Mouse (Mus musculus): ENCODE results near the gene Rundc3a. TPM values are rescaled to one million over a fixed set of nuclear protein-coding genes. Genes with fewer than 3 reads are reported as not detected.

Gene Rundc3a
- total RNA-seq (2015; ENCODE audit: low replicate concordance) (3.1 TPM in 1 of 2 replicates, not detected in the other), total RNA-seq (2017; ENCODE audit: low replicate concordance) (2.7 and 7.5 TPM in 2 replicates)

DNA sequence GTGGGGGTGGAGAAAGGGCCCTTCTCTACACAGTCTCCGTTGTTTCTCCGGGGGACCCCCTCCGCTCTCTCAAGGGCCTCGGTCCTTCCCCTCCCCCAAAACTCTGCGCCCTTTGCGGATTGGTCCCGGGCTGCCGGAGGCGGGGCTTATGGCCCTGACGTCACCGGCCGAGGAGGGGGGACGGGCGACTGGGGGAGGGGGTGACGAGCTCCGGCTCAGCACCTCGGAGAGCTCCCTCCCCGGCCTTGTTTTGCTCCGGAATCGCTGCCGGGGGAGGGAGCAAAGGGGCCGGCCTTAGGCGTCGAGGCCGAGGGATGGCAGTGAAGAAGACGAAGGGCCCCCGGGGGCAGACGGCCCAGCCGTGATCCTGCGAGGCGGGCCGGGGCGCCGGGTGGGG, at the start of gene Rundc3a:
TSS of gene Rundc3a (plus strand) at position 166 of the 397 bp plus-strand sequence.
- no peak for ATAC-seq (replicated peaks; ENCODE audit: low FRiP score, poor library complexity, severe bottlenecking)

DNA sequence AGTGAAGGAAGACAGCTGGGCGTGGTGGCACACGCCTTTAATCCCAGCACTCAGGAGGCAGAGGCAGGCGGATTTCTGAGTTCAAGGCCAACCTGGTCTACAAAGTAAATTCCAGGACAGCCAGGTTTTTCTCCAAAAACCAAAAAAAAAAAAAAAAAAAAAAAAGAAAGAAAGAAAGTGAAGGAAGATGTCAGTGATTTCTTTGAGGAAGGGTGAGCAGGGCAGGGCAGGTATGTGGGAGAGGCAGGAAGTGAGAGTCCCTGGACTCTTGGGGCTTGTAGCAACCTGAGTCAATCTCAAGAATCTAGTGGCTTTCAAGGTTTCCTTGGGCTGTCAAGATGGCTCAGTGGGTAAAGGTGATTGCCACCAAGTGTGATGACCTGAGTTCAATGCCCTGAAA, 48.7 kb upstream of the Rundc3a start:
- ATAC-seq (replicated peaks; ENCODE audit: low FRiP score, poor library complexity, severe bottlenecking) = no peak

DNA sequence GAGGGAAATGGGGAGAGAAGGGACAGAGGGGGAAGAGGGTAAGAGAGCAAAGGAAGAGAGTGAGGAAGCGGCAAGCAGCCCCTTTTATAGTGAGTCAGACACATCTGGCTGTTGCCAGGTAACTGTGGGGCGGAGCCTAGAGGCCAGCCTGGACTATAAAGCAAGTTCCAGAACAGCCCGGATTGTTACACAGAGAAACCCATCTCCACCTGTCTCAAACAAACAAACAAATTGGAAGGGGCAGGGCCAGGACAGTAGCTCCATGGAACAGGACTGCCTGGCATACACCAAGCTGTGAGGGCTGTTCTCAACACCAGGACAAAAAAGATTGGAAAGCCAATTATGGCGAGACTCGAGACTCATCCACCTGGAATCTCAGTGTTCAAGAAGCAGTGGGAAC, 46.3 kb upstream of the Rundc3a start:
- no peak for ATAC-seq (replicated peaks; ENCODE audit: low FRiP score, poor library complexity, severe bottlenecking)

DNA sequence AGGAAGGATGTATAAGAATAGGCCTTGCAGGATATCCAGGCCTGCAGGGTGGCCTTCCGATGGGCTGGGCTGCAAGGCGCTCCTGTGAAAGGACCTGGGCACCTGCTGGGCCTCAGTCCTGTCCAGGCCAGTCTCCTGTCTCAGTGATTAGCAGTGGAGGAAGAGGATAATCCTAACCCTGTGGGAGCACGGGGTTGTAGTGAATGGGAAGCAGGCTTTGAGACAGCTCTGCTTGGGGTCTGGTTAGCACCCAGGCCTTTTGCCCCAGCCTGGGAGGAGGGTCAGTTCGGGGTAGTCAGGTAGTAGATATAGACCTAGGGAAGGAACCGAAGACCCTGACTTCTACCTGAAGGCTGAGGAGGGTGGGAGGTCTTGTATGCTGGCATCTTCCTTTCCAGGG, 45.5 kb upstream of the Rundc3a start:
- ATAC-seq (replicated peaks; ENCODE audit: low FRiP score, poor library complexity, severe bottlenecking) = peak; percentile 15

DNA sequence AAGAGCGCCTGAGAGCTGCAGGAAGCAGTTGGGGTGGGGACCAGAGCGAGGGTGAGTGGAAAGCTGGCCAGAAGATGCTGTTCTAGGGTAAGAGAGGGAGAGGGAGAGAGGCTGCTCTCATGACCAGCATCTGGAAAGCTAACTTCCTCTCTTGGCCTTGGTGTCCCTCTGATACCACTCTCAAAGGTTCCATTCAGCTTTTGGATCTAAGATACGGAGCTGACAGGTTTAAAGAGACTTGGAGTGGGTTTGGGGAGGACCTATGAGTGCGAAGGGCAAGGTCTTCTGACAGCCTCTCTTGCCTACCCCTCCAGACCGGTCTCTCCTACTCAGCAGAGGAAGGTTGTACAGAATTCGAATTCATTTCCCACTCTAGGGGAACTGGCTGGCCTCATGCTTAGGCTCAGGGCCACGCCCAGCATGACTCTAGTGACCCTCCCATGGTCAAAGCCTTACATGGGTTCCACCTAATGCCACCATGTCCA, 45.1 kb upstream of the Rundc3a start:
- ATAC-seq (replicated peaks; ENCODE audit: low FRiP score, poor library complexity, severe bottlenecking) = peak; percentile 41

DNA sequence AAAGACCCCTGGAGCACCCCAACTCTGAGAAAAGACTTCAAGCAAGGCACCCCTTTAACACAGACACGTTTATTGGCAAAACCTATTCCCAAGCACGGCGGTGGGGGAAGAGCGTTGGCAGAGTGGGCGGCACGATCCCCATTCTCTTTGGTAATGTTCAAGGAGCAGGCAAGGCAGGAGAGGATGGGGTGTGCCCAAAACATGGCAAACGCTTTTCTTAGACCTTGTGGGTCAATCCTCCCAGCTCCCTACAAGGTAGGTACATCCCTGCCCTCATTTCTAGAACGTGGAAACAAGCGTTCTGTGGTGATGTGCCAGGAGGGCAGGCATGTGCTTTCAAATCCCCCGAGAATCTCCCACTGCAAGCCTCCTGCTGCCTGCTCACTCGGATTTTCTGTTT, 44.4 kb upstream of the Rundc3a start:
- peak; percentile 20 for ATAC-seq (replicated peaks; ENCODE audit: low FRiP score, poor library complexity, severe bottlenecking)

DNA sequence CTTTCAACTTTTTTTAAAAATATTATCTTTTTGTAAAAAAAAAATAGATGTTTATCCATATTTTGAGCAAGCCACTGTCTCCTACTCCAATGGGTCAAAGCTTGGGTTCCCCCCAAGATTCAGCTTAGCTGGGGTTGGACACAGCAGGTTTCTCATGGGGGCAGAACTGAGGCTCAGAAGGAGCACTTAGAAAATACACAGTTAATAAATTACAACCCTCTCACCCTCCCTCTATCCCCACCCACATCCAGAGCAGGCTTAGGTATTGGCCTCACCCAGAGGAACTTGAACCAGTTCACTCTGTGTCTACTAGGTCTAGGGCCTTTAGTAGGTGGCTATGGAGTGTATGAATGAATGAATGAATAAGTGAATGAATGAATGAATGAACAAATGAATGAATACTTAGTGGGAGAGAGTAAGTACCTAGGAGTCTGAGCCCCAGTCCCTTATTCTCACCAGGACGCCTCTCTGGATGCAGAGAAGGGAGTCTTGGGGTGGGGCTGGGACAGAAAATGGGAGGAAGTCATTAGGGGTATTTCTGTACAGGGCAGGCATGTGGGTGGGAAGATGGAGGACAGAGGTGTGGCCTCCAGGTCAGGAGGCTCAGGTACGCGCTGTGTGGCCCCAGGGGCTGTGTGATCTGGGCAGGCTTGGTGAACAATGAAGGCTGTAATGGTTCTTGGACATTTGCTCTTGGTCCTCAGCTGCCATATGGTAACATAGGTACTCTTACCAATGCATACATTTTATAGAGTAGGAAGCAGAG, 43.8 kb upstream of the Rundc3a start:
- peak; percentile 8 for ATAC-seq (replicated peaks; ENCODE audit: low FRiP score, poor library complexity, severe bottlenecking)

DNA sequence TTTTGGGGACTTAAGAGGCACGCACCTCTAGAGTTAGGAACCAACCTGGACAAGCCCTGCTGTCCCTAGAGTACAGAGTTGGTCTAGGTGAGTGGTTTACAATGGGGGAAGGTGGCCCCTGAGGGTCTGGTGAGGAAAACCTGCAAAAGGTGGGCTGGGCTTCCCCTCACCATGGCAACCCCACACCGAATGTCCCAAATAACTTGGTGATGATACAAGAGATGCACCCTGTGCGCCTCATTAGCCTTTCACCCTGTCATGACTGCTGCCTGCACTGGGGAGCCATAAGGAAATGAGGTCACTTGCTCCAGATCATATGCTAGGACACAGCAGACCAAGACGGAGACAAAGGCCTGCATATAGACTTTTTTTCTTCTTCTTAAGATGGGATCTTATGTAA, 42.8 kb upstream of the Rundc3a start:
- no peak for ATAC-seq (replicated peaks; ENCODE audit: low FRiP score, poor library complexity, severe bottlenecking)

DNA sequence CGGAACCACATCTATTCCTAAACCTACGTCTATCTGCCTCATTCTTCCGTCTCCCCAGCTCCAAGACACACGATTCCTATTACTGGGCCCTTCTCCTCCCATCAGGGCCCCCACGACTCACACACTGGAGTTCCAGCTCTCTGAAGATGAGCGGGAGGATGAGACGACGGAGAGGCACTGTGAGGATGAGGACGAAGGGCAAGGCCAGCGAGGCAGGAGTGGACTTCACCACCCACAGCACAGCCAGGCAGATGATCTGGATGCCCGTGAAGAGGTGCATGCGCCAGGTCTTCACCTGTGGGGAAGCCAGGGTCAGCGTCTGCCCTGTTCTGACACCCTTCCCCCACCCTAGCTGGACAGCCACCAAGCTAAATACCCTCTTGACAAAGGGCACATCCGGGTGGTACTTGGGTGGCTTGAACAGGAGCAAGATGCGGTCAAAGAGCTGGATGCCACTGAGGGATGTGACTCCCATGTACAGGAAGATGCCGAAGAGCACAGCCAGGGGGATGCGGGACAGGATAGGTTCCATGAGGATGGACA, 42.2 kb upstream of the Rundc3a start:
- no peak for ATAC-seq (replicated peaks; ENCODE audit: low FRiP score, poor library complexity, severe bottlenecking)

DNA sequence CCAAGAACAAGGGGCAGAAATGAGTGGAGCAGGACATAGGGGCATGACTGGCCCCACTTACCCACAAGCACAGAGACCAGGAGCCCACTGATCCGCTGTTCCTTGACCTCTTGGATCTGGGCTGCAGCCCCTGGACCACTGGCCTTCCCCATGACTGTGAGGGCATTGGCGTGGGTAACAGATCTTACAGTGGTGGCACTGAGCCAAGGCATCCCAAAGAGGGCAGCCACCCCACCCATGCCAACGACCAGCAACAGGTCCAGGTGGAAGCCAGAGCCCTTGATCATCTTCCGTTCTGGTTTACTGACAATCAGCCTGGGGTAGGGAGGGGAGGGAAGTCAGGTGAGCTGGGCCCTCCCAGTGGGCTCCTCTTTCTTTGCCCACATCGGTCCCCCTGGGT, 40.8 kb upstream of the Rundc3a start:
- no peak for ATAC-seq (replicated peaks; ENCODE audit: low FRiP score, poor library complexity, severe bottlenecking)

DNA sequence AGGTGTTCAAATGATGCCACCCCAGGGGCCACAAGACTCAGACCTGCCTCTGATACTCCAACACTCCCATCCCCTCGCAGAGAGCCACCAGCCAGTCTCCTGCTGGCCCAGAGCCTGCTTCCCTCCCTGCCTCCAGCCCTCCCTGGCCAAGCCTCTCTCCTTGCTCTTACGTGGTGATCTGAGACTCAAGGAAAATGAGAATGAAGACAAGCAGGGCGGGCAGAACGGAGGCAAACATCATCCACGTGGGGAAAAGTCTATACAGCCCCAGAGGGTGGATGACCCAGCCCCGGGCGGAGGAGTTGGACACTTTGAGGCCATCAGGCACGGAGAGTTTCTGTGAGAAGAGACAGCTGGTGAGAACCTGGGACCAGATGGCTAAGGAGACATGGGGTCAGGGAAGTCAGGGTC, 40.2 kb upstream of the Rundc3a start:
- ATAC-seq (replicated peaks; ENCODE audit: low FRiP score, poor library complexity, severe bottlenecking) = no peak

DNA sequence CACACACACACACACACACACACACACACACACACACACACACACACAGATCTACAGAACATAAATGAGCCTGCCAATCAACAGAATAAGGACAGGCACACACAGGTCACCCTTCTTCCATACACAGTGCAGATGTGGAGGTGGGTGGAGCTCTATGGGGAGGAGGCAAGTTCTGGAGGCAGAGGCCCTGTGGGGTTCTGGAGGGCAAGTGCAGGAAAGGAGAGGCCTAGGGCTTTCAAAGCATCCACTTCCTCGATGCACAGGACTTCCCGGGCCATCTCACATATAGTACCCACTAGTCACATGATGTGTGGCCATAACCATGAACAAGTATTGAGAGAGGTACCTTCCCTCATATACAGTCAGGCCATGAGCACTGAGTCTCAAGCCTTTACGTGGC, 37.7 kb upstream of the Rundc3a start:
- ATAC-seq (replicated peaks; ENCODE audit: low FRiP score, poor library complexity, severe bottlenecking) = 0 out of 2 replicates have a peak, but pooled peaks have one; percentile 0

DNA sequence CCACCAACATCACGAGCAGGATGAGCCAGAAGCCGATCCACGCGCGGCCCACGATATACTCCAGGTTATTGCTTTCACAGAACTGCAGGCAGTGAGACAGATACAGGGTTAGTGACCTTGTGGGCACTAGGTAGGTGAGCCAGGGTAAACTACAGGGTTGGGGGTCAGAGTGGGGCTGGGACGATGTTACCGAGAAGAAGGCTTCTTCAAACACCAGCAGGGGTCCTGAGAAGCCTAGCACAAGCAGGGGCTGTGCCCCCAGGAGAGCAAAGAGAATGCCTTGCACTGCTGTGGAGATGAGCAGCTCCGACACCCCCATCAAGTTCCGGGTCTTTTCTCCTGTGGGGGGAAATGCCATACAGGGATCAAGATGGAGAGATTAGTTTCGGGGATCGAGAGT, 37.0 kb upstream of the Rundc3a start:
- ATAC-seq (replicated peaks; ENCODE audit: low FRiP score, poor library complexity, severe bottlenecking) = no peak

DNA sequence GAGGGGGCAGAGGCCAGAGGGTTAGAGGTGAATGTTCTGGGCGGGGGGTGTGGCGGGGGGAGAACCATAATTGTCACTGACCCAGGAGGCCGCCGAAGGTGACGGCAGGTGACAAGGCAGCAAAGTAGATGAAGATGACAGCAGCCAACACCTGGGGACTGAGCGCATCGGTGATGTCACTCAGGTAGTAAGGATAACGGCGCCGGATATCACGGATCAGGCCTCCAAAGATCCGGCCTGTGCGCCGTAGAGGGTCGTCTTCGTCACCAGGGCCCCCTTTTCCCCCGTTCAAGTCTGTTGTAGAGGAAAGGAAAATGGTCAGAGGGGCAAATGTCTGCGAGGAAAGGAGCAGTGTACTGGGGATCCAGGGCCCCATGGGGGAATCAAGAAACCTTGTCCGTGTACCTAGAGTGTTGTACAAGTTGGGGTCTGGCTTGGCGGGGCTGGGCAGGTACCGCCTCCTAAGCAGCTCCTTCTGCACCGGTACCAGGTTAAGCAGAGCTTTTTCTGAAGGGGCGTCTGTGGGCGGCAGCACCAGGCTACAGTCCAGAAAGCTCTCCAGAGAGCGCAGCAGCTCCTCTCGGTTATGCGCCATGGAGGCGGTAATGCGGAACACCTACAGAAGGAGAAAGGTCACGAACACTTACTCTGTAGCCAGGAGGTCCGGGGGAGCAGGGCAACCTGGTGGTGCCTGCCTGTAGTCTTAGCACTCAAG, 36.4 kb upstream of the Rundc3a start:
- ATAC-seq (replicated peaks; ENCODE audit: low FRiP score, poor library complexity, severe bottlenecking) = no peak

DNA sequence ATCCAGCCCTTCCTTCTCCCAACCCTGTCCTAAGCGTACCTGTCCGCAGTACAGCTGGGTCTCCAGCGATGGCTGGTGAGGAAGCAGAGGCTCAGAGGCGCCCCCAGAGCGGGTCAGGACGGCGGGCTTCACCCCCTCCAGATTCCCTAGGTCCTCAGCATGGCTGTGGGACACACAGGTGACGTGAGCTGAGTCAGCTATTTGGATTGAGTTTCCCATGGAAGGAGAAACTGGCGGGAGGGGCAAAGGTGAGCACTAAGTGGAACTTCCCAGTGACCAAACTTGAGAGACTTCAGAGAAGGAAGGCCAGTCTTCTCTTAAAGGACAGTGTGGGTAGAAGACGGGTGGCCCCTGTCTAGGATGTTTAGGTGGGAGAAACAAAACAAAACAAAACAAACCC, 34.8 kb upstream of the Rundc3a start:
- no peak for ATAC-seq (replicated peaks; ENCODE audit: low FRiP score, poor library complexity, severe bottlenecking)

DNA sequence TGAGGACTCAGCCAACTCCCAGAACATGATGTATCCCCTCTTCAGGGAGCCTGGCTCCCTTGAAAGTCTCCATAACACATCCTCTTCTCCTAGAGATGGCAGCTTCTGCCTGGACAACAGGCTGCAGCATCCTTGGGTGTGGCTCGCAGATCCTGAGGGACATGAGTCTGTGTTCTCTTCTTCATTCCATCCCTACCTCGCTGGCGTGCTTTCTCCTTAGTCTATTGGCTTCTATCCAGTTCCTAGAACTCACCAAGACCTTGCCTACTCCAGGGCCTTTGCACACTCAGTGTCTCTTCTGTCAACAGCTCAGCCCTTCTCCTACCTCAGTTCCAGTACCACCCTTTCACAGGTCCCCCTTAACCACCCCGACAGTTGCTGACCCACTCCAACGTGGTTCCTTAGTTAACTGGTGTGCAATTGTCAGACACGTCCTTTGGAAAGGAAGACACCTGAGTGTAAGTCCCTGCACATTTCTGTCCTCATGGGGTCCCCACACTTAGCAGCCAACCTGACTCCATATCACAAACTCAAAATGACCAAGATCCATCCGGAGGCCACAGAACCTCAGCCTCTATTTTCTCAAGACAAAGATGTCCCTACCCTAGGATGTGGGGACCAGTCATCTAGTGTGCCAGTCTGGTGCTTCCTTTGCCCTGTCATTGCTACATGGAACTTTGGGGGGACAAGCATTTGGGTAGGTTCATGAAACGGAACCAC, 31.3 kb upstream of the Rundc3a start:
- no peak for ATAC-seq (replicated peaks; ENCODE audit: low FRiP score, poor library complexity, severe bottlenecking)

DNA sequence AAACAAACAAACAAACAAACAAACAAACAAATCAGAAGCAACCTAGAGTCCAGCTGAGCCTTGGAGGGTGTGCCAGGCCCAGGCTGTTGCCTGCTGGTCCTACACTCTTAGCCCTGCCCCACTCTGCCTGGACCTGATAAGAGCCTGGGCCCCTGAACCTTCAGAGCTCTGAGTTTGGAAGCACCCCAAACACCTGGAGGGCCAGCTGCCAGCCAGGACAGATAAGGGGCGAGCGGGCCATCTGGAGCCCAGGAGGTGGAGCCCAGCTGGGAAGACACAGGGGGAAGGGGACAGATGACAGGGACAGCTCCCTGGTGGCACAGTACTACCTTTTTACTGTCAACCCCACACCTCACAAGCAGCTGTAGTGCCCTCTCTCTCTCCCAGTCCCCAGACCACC, 29.6 kb upstream of the Rundc3a start:
- ATAC-seq (replicated peaks; ENCODE audit: low FRiP score, poor library complexity, severe bottlenecking) = peak; percentile 47

DNA sequence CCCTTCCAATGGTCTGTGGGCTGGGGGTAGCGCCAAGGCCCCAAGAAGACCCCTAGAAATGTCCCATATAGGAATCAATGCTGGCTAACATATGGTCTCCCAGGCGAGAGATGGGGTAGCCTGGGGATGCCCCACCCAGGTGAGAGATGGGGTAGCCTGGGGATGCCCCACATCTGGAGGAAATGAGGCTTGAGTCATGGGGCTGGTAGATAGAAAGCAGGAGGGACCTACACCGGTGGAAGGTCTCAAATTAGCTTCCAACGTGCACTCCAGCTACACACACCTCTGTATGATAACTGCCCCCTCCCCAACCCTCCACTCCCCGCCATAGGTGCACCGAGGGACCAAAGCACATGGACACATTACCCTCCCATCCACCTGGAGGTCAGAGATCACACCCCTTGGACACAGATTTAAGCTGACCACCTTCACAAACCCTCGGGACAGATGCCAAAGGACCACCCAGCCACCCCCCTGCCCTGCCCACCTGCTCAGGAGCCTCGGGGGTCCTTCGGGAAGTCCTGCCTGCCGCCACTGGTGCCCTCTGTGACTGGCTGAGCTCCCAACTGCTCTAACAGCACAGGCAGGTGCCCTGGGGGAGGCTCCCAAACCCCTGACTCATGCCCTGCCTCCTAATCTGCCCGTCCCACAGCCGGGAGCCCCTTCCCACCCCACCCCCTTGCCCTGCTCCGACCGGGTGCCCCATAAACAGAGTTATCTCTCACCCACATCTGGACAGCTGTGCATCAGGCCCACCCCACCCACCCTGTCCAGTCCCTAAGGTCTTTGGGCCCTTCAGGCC, 28.4 kb upstream of the Rundc3a start:
- ATAC-seq (replicated peaks; ENCODE audit: low FRiP score, poor library complexity, severe bottlenecking) = peak; percentile 46

DNA sequence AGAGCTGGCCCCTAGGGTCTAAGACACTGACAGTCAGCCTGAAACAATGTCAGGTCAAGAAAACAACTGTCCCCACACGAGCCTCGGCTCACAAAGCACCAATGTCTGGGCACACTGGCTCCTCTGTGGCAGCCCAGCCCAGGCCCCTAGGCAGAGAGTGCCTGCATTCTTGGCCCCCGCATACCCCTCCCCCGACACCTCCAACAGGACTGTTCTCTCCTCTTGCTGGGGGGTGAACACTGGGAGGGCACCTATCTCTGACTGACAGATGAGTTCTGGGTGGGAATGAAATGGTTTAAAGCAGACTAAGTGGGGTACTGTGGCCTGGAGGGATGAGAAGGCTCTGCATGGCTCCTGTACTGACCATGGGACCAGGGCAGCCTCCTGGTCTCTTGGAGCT, 27.5 kb upstream of the Rundc3a start:
- ATAC-seq (replicated peaks; ENCODE audit: low FRiP score, poor library complexity, severe bottlenecking) = peak; percentile 10
